Mouse (Mus musculus): ENCODE data around the gene Ifne.

The Ifne gene

GRCm38 (mm10) chr4:88880101-88880500 lies at the start of gene Ifne:
Ifne (minus strand) TSS chr4:88880201.
- no peak for DNase-seq (ENCODE audit: low spot score in 2 of 2)

DNA sequence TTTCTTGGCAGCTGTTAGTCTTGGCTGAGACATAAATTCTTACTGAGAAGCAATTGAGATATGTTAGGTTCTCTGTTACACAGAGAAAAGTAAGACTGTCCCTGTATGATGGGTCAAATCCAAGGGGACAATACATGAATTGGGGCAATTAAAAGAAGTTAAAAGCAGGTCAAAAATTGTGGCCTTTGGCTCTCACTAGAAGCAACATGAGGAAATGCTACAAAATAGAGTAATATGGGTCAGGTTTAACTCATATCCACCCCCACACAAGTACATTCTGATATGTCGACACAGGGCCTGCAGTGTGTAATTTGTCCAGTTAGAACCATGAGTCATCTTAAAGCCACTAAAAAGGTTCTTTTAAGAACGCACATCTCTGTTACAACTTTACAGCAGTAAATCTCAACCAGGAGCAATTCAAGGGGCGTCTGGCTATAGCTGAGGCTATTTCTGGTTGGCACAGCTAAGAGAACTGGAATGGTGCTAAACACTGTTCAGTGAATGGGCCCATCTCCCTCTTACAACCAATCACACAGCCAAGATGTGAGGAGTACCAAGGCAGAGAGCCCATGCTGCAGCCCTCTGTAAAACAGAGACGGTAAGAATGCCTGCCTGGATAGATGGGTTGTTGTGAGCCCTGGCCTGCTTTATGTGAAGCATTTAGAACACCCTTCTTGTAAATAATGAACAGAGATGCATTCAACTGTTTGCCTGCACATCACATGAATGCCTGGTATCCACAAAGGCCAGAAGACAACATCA lies 48.5 kb upstream of the Ifne start:
- no peak for DNase-seq (ENCODE audit: low spot score in 2 of 2)

DNA sequence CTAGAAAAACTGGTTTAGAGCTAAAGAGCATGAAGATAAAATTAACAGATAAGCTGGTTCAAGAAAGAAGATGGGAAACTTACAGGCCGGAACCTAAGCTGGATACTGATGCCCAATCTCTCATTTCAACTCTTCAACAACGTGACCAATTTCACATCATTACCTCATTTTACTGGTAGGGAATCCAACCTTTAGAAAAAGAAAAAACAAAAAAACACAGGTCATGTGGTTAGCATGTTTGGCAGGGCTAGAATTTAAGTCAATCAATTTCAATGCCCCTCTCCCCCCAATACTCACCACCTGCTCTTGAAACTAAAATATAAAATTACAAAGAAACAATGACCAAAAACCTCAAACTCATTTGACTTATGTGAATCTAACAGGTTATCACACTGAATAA lies 47.8 kb upstream of the Ifne start:
- no peak for DNase-seq (ENCODE audit: low spot score in 2 of 2)

DNA sequence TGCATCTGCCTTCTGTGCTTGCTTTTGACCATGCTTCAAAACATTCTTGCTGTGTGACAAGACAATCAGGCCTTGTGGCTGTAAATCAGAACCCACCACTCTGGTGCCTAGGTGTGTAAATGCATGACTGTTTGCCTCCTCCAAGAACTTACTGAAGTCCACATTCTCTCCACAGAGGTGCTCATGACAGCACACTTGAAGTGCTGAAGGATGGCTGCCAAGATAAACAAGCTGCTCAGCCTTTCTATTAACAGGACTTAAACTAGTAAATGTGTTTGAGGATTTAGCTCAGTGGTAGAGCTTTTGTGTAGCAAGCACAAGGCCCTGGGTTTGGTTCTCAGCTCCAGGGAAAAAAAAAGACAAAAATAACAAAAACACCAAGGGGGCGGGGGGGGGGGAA lies 46.6 kb upstream of the Ifne start:
- no peak for DNase-seq (ENCODE audit: low spot score in 2 of 2)

- no peak for DNase-seq (ENCODE audit: low spot score in 2 of 2)
Measured at GRCm38 (mm10) chr4:88926082-88926481, 46.1 kb upstream of the Ifne start.

DNA sequence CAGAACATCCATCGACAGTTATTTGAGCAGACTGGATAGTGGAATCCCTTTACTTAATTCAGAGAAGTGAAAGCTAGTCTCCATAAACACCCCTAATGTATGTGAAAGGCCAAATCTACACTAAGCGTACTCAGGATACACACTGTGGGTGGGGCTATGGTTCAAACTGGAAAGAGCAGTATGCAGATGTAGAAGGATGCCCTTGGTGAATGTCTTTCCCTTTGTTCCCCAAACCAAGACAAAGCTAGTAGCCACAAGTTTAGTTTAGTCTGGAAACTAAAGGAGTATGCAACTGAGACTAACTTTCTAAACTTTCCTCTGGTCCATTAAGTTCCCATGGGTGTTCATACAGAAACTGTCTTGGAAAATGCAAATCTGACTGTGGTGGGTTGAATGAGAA lies 45.5 kb upstream of the Ifne start:
- no peak for DNase-seq (ENCODE audit: low spot score in 2 of 2)

DNA sequence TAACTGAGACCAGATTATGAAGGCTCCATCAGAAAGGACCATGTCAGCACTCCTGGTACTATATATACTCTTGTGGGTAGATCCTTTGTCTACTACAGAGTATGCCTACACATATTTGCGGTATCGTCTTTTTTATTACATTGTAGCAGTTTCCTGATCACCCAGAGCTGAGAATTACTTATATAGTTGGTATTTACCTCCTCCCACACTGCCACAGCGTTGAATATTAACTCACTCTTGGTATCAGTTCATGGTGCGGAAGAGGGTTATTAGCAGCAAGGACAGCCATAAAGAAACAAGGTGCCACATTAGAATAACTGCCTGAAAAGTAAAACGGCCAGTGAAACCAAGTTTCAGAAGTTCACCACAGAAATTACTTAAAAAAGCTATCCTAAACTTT lies 41.3 kb upstream of the Ifne start:
- no peak for DNase-seq (ENCODE audit: low spot score in 2 of 2)

DNA sequence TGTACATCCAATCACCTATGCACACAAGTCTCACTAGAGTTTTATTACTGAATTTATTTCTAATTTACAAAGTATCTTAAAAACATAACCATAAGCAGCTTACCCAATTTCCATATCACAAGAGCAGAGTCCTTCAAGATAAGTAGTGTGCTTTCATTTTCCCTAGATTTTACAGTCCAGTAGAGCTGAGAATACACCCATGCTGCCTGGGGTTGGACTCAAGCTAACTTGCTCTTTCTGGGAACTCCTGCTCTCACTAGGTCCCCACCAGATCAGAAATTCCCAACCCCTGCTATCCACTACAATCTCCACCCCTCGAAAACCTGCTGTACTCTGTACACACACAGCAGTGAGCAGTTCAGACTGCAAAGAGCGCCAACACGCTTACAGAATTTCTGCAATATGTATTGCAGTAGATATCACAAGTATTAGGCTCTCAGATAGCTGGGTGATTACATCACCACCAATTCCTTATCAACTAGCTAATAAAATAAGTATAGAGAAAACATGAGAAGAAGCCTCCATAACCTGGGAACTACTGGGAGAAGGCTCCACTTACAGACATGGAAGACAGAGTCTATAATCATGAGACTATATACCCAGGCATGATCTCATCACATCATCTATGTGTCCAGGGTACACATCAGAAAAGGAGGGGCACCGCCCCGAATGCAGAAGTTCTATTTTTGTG lies 37.9 kb upstream of the Ifne start:
- DNase-seq (ENCODE audit: low spot score in 2 of 2): no peak

- DNase-seq (ENCODE audit: low spot score in 2 of 2): no peak
Measured at GRCm38 (mm10) chr4:88916306-88916705, 36.3 kb upstream of the Ifne start.

DNA sequence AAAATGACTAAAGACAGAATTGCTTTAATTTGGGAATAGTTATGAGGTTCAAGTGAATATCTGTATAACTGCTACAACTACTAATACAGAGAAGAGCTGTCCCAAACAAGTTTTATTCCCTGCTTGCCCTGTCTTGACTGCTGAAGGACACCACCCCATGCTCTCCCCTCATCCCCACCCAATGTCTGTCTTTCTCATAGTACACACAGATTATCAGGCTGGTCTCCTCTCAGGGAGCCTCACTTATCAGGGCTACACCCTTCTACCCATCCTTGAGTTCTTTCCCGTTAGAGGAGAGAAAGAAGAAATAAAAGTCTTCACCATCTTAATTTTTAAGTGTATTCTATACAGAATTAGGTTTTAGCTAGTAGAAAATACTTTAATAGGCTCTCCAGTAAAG lies 34.0 kb upstream of the Ifne start:
- DNase-seq (ENCODE audit: low spot score in 2 of 2): no peak

- DNase-seq (ENCODE audit: low spot score in 2 of 2): no peak
Measured at GRCm38 (mm10) chr4:88912882-88913281, 32.9 kb upstream of the Ifne start.

DNA sequence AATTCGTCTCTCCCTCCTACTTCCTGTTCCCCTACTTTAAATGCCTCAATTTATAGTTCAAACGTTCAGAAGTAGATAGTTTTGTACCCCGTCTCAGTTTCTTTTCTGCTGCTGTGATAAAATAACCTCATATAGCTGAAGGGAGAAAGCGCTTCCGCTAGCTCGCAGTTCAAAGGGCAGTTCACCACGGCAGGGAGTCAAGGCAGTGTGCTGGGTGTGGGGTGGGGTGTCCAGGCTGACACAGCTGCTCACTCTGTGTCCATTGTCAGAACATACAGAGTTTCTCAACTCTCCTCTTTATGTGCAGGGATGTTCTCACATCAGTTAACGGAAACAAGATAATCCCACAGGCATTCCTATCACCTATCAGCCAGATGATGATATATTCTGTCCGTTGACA lies 32.2 kb upstream of the Ifne start:
- DNase-seq (ENCODE audit: low spot score in 2 of 2): no peak

DNA sequence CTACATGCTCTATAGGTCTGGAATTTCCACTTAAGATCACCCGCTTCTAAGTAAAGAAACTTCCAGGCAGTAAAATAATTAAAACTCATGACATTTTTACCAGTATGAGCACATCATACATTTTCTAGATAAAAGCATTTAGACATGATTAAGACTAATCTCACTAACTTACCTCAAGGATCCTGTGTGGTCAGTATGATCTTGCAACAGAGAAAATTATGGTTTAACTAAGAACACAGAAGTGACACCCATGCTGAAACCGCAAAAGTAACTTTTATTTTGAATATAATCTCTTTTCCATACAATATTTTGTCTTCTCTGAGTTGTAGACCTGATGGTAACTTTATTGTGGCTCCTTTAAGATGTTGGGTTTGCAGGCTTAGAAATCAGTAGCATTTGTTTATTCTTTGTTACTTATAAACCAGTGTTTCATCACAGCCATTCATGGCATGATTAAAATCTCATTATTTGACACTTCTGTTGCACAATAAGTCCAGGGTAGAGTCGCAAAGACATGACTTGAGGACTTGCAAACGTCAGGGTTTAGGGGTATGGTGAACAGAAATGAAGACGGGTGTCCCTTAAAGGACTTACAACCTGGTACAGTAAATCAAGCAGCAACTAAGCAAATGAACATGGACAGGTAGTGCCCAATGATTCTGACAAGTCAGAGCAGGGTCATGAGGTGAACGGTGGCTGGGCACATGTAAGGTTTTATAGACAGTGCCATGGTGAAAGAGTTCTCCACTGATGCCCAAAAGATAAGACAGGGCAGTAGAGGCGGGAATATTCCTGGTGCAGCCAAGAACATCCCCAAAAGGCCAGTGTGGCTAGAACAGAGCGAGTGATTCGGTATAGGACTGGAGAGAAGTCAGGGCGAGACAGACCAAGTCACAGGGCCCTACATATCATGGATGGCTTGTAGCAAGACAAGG lies 29.9 kb upstream of the Ifne start:
- DNase-seq (ENCODE audit: low spot score in 2 of 2): no peak

DNA sequence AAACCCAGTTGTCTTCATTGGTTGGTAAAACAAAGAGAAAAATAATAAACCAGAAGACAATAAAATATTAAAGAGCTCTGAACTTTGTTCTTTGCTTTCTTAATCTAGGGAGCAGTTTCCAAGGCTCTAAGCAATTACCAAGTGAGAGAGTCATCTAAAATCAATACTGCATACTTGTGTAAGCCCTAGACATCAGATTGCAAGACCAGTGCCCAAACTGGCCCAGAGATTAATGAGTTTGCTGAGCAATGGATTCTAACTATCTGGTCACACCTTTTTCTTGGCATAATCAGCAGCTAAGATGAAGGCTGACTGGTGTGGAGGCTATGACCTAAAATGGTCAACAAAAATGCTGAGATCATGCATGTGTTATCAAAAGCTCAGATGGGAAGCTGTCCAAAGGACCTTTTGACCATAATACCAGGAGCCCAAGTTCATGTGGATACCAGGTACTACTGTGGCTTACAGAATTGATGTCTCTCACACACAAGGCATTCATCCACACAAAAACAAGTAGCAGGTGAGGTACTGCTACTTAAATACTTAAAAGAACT lies 13.3 kb upstream of the Ifne start:
- DNase-seq (ENCODE audit: low spot score in 2 of 2): no peak

DNA sequence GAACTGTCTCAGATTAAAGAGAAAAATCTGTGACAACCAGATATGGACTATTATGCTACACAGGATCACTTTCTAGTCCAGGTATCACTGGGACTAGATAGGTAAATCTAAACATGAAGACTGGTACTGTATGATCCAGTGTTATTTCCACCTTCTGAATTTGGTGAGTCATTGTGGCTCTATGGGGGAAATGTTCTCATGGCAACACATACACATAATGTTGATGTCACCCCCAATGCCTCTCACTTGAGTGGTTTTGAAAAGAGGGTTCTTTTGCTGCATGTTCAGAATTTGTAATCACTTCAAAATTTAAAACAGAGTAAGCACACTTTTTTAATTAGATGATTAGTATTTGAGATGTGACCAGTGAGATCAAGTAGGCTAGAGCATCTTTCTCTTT lies 8.2 kb upstream of the Ifne start:
- DNase-seq (ENCODE audit: low spot score in 2 of 2): no peak

GRCm38 (mm10) chr4:88878772-88879171 lies 1.2 kb downstream of the Ifne start:
- no peak for DNase-seq (ENCODE audit: low spot score in 2 of 2)

DNA sequence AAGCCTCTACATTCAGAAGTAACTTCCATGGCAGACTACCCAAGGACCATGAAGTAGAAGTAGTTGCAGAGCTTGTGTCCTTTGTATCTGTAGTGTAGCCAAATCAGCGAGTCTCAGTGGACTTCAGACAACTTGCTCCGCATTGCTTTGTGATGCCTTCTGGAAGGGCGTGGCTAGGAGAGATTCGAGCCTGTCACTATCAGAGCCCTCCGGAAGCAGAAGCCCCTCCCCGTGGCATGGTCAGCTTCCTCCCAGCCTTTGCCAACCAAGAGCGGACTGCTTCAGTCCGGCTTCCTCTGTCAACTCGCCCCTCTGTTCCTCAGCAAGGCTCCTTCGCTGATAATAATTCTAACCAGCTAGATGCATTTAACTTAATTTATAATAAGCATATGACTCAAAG lies 1.8 kb downstream of the Ifne start:
- no peak for DNase-seq (ENCODE audit: low spot score in 2 of 2)

DNA sequence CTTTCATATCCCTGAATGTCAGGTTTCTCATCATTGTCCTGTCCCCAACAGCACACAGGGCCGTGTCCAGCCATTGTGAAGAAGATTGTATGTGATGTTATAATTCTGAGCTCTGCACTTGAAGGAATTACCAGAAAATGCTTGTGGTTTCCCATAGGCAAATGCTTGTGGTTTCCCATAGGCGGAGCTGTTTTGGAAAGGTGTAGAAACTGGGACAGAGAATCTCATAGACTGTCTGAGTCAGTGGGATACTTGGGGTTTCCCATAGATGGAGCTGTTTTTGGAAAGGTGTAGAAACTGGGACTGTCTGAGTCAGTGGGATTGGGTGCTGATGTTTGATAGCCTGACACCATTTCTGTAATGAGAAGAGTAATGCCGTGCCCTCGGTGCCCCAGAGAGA lies 3.5 kb downstream of the Ifne start:
- DNase-seq (ENCODE audit: low spot score in 2 of 2): no peak

- DNase-seq (ENCODE audit: low spot score in 2 of 2): no peak
Measured at GRCm38 (mm10) chr4:88875435-88876095, 4.4 kb downstream of the Ifne start.

- DNase-seq (ENCODE audit: low spot score in 2 of 2): no peak
Measured at GRCm38 (mm10) chr4:88872691-88873090, 7.3 kb downstream of the Ifne start.

All from urinary bladder, postnatal 4 days (tissue).